Mouse (Mus musculus) urinary bladder, adult 18-20 months (tissue): ENCODE measurements around the gene Rpia.
"Not testable (repeated sequence)": the region's sequence is repeated elsewhere in the genome, so short reads cannot be mapped to it uniquely, and the experiment has no call there.

Experiments used
- DNase-seq, 2 experiments: peaks; one replicate each; pipeline ENCODE4 v3.0.0; 2022; ENCODE audit warnings: low spot score in 2 of 2, mixed read lengths in 2 of 2

The Rpia gene

DNA sequence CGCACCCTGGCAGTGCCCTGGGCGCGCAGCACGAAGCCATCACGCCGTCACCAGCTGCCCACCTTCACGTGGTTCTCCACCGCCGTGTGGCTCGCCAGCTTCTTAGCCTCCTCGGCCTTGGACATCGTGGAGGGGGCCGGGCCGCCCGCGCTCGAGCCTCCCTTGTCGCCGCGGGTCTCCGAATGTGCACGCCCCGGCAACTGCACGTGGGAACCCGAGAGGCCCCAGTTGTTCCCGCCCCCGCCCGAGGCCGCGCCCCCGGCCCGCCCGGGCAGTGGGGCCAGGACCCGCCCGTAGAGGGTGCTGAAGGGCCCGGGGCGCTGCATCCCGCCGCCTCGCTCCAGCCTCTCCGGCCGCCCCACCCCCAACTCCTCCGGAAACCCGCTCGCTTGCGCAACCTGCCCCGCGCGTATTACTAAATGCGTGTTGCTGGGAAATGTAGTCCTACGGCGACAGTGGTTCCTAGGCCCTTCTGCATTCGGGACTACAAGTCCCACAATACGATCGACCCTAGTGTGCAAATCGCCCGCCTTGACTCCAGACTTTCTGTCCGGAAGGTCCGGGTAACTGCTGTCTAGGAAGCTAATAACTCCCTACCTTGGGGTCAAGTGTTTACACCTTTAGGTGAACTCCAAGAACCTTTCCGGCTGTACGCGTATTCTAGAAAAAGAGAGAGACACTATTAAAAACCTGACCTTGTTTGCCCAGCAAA, at the start of gene Rpia:
TSS of gene Rpia (minus strand) at position 409 of the 712 bp plus-strand sequence.
- peak; percentile 98 to 99 for DNase-seq

DNA sequence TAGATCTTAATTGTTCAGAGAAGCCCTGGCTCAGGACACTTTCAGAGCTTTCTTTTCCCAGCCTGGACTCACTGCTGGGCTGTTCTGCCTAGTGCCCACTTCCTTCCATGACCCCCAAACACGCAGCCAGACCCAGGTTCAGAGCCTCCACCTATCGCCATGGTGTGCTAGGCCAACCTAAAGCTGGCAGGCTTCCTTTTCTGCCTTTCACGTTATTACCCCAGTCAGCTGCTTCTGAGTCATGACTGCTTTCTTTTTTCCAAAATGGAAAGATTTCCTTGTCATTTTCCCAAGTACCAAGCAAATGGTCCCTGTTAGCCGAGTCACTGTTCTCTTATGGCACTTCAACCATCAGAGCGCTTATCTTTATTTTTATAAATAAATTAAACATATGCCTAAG, 48.2 kb upstream of the Rpia start:
- DNase-seq, result no peak

DNA sequence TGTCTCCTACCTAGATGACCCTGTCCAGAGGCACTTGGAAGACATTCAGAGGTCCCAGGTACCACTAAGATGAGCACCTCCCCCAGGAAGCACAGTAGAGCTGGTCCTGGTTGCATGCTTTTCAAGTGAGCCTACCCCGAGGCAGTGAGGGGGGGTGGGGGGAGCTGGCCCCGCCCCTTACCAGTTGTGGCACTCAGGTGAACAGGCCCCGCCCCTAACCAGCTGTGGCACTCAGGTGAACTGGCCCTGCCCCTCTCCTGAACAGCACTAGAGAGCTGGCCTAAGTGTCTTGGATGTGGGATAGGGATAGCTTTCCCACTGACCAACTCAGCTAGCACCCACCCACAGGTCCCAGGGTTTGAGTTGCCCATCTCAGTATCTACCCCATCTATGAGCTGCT, 46.5 kb upstream of the Rpia start:
- no peak for DNase-seq

DNA sequence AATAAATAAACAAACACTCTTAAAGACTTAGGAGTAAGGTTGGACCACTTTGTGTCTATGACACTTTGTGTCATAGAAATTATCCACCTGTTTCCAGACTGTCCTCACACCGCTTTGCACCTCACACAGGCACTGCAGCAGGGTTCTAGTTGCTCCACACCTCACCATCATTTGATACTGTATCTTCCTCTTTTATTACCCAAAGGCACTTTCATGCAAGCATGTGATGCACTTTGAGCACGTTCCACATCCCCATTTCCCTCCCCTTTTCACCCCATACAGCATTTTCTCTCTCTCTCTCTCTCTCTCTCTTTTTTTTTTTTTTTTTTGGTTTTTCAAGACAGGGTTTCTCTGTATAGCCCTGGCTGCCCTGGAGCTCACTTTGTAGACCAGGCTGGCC, 45.3 kb upstream of the Rpia start:
- no peak for DNase-seq

DNA sequence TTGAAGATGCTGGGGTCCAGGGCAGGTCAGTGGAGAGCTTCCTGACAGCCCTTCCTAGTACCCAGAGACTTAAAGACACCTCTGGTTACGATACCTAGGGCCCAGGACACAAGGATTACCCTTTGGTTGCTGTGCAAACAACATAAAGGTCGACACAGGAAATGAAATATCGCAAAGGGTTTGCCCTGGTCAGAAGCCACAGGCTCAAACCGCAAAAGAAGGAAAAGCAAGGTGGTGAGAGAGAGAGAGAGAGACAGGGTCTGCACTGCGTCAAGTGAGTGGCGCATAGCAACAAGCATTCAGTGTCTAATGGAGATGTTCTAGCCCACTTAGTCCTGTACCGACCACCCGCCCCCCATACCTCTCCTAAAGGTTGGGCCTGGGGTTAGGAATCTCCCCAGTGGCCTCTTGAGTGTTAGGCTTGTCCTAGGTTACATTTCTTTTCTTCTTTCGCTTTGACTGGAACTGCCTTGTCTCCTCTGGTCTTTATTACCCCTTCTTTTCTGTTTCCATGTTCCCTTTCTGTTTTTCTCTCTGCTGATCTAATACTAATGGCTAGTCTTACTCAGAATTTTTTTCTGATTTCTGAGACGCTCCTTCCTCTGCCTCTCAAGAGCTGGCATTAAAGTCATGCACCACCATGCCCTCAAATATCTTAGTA, 39.3 kb upstream of the Rpia start:
- DNase-seq, result no peak

DNA sequence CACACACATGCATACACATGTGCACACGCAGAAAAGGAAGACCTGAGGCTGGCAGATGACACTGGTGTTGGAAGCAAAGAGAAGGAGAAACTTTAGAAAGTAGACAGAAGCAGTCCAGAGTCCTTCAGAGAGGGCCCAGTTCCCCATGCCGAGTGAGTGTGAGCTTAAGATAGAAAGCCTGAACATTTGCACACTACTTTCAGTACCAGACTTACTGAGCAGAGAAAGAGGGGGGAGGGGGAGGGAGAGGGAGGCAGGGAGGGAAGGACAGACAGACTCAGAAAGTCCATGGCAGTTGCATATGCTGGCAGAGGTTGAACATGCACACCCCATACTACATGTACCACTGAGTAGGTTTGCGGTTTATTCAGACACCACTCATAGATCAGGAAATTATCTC, 38.5 kb upstream of the Rpia start:
- no peak for DNase-seq

DNA sequence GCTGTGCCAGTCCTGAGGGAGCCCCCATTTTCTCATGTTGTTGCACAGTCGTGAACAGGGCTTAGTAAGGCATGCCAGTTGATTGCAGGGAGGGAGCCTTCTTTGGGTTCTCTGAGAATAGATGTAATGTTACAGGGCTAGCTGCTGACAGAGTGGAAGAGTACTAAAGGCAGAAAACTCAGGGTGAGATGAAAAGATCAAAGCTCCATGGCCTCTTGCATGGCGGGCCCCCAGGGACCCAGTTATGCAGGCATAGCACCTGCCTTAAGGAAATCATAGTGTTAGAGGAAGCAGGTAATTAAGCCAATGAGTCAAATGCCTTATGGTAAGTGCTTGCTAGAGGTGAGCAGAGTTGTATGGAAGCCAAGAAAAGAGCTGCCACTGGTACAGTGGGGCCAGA, 37.4 kb upstream of the Rpia start:
- no peak for DNase-seq

DNA sequence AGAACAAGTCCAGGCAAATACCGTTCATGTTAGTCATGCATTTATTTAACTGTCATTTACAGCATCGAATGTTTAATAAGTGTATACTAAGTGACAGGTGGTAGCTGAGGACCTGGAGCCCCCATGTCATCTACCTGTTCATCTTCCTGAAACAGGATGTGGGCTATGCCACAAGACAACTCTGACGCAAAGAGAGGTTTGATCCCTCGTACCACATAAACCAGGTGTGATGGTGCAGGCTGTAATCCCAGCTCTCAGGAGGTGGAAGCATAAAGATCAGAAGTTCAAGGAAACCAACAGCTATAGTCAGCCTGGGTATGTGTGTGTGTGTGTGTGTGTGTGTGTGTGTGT, 32.9 kb upstream of the Rpia start:
- no peak for DNase-seq

DNA sequence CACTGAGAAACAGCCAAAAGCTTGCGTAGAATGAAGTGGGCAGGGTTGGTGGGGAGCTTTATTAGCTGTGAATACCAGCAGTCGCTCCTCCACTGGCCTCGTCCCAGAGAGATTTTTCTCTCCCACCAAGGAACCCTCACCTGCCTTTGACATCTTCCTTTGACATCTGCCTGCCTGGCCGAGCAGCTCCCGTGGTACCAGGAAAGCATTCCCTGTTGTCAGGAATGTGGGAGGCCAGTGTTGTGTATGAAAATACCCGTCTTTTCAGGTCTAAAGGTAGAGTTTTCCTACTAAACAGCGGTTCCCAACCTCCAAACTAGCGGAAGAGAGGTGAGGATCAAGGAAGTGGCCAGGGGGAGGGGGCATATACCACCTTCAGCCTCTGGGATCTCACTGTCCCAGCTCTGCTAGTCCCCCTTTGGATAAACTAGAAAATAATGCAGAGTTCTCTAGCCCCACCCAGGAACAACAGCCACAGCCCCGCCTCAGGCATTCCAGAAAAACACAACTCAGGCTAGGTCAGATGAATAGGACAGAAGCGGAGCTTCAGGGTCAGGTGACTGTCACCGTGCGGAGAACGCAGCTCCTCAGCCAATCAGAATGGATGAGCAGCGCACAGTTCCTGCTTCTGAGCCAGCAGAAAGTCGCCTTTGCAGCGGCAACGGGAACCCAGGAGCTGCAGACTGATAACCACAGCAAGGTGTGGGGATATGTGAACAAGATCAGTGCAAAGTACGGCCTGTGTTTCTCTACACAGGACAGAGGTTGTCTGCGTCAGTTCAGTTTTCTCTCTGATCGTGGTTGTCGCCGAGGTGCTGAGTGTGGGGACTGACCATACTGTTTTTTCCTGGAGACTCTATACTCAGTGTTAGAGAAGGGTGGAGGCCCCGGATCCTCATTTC, 32.3 kb upstream of the Rpia start:
- DNase-seq, result peak; percentile 42 to 49

DNA sequence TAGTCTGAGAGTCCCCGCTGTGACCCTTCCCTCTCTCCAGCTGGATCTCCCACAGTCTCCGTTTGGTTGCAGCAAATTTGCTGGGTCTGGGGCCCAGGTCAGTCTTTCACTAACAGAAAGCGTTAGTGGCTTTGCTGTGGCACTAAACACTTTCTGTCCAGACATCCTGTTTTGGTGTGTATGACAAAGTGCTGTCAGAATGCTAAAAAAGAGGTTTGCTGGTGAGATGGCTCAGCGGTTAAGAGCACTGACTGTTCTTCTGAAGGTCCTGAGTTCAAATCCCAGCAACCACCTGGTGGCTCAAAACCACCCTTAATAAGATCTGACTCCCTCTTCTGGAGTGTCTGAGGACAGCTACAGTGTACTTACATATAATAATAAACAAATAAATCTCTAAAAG, 31.2 kb upstream of the Rpia start:
- DNase-seq, result not testable (repeated sequence)

DNA sequence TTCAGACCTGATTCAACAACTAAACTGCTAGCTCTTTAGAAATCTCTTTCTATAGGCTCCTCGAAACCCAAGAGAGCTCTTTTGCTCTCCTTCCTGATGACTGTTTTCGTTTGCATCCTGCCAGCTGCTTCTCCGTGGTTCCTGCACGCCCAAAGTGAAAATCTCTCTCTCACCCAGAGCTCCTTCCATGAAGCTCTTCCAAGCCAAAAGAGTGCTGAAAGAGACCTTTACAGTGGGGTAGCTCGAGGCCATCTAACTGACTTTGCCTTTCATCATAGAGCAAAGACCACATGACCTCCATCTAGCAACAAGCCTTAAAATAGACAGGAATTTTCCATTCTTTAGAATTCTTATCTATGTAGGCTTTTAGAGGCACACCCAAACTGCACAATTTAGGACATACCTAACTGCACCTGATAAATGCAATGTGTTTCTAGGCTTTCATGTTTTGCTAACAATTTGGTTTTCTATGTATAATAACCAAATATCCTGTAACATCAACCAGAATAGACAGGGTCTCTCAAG, 30.4 kb upstream of the Rpia start:
- DNase-seq, result no peak

DNA sequence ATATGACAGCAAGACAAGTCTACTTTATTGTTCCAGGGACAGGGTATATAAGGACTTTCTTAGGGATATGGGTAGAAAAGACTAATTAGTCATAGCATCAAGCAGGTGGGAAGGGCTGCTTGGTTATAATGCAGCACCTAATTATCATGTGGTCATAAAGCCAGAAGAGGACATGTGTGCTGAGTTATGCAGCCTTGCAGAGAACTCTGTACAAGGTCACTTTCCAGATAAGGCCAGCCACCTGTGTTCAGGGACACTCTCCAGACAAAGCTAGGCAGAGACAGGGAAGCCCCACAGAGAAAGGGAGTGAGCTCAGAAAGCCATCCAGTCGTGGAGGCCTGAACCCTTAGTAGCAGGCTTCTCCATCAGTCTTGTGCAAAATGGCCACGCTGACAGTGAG, 29.5 kb upstream of the Rpia start:
- no peak for DNase-seq

DNA sequence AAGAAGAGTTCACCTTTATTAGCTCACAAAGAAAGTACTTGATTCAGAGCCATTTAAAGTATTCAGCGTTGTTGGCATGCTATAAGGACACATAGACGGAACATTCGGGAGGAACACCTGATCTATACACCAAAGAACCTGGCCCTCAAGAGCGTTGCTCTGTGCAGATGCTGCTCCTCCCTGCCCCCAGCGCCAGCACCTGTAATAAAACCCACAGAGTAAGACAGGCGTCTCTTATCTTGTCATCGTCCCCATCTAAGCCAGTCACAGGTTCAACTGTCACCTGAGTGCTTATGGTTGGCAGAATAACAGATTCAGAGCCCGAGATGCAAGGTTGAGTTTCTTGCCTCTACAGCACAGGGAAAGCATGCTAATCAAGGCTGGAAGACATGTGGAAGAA, 23.4 kb upstream of the Rpia start:
- DNase-seq, result no peak

DNA sequence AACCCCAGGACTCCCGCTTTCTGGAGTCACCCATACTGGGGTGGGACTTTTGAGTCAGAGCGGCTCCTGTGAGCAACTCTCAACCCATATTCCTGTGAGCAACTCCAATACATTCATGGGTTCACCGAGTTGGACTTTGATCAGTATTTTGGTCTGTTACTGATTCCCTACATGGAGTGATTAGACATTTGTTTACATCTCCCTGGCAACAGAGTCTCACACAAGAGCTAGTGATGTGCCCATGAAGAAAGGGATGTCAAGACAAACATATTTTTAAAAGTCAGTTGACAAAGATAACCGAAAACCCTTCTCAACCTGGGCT, 22.6 kb upstream of the Rpia start:
- no peak for DNase-seq

DNA sequence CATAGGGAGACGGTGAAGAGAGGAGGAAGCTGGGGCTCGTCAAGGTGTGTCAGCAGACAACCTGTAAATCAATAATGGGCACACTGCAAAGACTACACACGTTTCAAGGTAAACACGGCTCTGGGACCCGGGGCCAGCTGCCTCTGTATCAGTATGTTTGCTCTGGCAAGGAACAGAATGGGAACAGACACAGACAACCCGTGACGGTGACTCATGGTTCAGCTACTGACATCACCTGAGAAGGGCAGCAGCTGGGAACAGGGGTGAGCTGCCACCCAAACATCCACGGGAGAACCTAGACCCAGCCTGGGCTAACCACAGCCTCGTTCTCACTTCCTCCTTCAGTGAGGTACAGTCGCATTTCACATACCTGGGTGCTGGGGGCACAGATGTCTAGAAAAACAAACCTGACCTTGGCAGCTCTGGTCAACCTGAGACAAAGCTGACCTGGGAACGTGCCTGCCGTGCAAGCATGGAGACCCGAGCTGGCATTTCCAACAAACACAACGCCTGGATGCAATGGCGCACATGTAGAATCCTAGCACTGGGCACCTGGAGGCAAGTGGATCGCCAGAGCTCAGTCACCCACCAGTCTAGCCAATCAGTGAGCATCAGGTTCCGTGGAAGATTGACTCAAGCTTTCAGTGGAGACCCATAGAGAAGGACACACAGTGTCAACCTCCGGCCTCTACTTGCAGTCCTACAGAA, 22.0 kb upstream of the Rpia start:
- DNase-seq, result peak; percentile 25 to 48

DNA sequence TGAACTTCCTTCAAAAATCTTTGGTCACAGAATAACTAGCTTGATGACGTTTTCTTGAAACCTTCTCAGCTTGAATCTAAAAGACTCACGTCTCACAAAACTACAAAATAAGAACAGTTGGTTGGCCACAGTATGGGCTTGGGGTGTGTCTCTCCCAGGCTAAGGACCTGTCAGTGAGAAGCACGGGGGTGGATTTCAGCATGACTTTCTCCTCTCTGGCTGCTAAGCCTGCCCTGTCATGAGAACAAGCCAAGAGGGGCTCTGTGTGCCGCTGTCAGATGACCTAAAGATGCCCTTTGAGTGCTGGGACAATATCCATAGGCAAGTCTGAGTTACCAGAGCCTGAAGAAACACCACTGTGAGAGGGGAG, 20.5 kb upstream of the Rpia start:
- no peak for DNase-seq

DNA sequence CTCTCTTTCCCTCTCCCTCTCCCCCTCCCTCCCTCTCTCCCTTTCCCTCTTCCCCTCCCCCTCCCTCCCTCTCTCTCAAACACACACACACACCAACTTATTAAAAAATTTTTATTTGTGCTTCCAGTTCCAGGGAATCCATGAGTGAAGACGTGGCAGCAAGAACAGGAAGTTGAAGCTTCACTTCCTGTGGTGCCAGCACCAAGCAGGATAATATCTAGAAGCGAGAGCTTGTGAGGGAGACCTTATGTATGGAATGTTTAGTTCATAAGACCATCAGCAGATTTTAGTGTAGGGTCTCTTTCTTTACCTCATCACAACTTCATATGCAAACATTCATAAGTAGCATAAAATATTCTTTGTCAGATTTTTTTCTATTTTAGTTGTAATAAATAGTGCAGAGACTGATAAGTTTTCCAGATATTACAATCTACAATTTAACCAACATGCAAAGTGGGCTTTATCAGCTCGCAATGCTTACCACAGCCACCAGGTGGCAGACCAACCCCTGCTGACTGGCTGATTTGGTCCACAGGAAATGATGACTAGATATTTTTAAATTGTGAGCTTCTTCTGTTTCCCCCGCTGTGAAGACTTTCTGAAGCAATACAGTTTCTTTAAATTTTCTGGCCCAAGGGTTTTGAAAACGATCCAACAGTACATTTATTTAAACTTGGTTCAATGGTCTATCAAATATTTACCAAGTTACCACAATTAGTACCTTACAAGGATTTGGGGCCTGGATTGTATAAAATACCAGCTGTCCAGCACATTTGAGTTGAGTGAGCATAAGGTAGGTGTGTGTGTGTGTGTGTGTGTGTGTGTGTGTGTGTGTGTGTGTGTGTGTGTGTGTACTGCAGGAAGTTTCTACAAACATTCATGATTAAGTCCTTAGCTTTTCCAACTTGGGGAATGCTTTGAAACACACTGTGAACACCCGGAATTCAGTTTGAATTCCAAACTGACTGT, 19.8 kb upstream of the Rpia start:
- peak; percentile 60 to 66 for DNase-seq

DNA sequence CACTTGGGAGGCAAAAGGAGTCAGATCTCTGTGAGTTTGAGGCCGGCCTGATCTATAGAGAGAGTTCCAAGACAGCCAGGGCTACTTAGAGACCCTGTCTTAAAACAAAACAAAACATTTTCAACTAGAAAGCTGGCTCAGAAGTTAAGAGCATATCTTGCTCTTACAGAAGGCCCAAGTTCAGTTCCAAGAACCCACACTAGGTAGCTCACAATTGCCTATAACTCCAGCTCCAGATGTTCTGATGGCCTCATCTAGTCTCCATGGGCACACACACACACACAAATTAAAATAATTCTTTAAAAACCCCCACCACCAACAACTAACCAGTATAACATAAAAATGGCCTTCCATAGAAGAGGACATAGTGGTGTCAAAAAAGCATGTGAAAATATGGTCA, 18.5 kb upstream of the Rpia start:
- DNase-seq, result no peak

DNA sequence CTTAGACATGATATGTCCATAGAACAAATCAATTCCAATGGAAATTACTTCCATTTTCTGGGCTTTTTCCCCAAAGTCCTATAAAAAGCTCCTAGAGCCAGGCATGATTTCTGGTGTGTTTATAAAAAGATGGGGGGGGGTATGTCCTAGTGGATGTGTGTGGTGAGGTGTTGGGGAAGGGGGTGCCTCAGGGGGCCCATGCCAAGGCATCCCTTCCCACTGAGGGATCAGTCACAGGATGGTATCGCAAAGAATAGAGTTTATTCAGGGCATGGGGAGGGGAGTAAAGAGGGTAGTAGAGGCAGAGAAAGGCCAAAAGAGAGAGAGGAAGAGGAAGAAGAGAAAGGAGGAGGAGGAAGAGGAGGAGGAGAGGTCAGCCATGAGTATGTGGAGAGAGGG, 14.5 kb upstream of the Rpia start:
- no peak for DNase-seq

DNA sequence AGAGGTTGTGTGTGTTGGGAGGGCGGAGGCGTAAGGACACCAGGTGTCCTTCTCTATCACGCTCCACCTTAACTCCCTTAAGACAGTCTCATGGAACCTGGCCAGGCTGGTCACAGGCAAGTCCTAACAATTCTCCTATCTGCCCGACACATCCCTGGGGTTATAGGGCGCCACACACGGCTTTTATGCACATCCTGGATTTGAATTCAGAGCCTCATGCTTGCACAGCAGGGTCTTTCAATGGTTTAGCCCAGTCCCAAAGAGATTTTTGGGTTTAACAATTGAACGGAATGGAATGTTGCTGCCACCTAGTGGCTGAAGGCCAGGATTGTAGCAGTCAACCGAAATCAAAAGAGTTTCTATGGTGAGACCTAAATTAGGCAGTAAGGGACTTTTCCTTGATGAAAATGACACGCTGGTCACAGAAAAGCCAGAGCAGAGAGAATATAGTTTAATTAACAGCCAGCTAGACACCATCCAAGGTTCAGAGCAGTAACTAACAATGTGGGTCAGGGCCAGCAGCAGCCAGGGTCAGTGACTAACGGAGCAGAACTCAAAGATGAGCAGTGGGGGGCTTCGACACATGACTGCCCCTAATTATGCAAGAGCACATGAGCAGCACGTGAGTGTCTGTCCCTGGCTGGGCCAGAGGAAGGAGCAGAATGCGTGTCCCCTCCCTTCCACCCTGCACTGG, 13.9 kb upstream of the Rpia start:
- peak in 1 of 2 experiments; percentile 62 for DNase-seq
